Mouse (Mus musculus) midbrain, postnatal 0 days (tissue): Measurements from ENCODE around the gene Ppfibp2. TPM values are rescaled to one million over a fixed set of nuclear protein-coding genes. Genes with fewer than 3 reads are reported as not detected.

Source experiments
- ATAC-seq: fragments of 200-750 bp; cut with Nextera tagmentation; 2 replicates; pipeline ENCODE4 v1.8.0; 2017; ENCODE audit warnings: moderate number of reproducible peaks, mild to moderate bottlenecking, moderate TSS enrichment, moderate library complexity; ENCODE audit not compliant: low FRiP score
- DNase-seq: peaks from one replicate; pipeline ENCODE4 v3.0.0-alpha.2; 2015; ENCODE audit warnings: low spot score
- H3K27ac ChIP-seq: fragments of 300-500 bp; sonication (generic); 2 replicates; pipeline ENCODE4 v1.5.1; 2014; ENCODE audit warnings: low read depth, mild to moderate bottlenecking, low read length, mixed read lengths
- H3K27me3 ChIP-seq: fragments of 300-500 bp; sonication (generic); 2 replicates; pipeline ENCODE4 v1.6.1; 2014; ENCODE audit warnings: low read length, control low read depth, mixed read lengths; ENCODE audit not compliant: insufficient read depth
- H3K36me3 ChIP-seq: fragments of 300-500 bp; sonication (generic); 2 replicates; pipeline ENCODE4 v1.6.1; 2014; ENCODE audit warnings: low read length, control low read depth, mixed read lengths; ENCODE audit not compliant: insufficient read depth
- H3K4me1 ChIP-seq: fragments of 300-500 bp; sonication (generic); 2 replicates; pipeline ENCODE4 v1.6.1; 2014; ENCODE audit warnings: mild to moderate bottlenecking, control low read depth, antibody characterized with exemption, low read length, mixed read lengths; ENCODE audit not compliant: insufficient read depth
- H3K4me2 ChIP-seq: fragments of 300-500 bp; sonication (generic); 2 replicates; pipeline ENCODE4 v1.6.1; 2014; ENCODE audit warnings: low read depth, mild to moderate bottlenecking, low read length, mixed read lengths; ENCODE audit not compliant: poor library complexity, severe bottlenecking
- H3K4me3 ChIP-seq: fragments of 300-500 bp; sonication (generic); 2 replicates; pipeline ENCODE4 v1.5.1; 2014; ENCODE audit warnings: low read depth, mild to moderate bottlenecking, low read length, moderate library complexity
- H3K9ac ChIP-seq: fragments of 300-500 bp; sonication (generic); replicated peaks from 2 replicates; pipeline ENCODE4 v1.6.1; 2014; ENCODE audit warnings: mild to moderate bottlenecking, low read length, moderate library complexity, mixed read lengths; ENCODE audit not compliant: poor library complexity, severe bottlenecking
- H3K9me3 ChIP-seq: fragments of 300-500 bp; sonication (generic); 2 replicates; pipeline ENCODE4 v1.6.1; 2016; ENCODE audit warnings: low read length, control low read depth
- CTCF ChIP-seq: IDR thresholded peaks from 2 replicates; pipeline ENCODE4 v1.5.1; 2016; ENCODE audit warnings: antibody characterized with exemption, mild to moderate bottlenecking
- WGBS: fragments of 180-500 bp; shearing (Covaris S2); extraction: QIAGEN DNeasy Blood & Tissue Kit; methylation state at CpG from one replicate; pipeline ENCODE4 v1.1.7; 2014; 5-methylcytosine and 5-hydroxymethylcytosine counted together
- polyA plus RNA-seq: library from polyadenylated mRNA; unstranded; fragments of >200 nt; fragmentation: Nextera tagmentation; extraction: Ambion mirVana; gene quantifications from 2 replicates; pipeline ENCODE4 v1.2.1, GENCODE M21; 2015
- total RNA-seq: library from RNA; depleted of rRNA; stranded (reverse); fragments of >200 nt; gene quantifications from 2 replicates; pipeline ENCODE4 v1.2.3, GENCODE M21; 2014

The Ppfibp2 gene
- total and polyA plus RNA-seq, 2 experiments from 2014 or later: 1.2 to 2.6 TPM

DNA sequence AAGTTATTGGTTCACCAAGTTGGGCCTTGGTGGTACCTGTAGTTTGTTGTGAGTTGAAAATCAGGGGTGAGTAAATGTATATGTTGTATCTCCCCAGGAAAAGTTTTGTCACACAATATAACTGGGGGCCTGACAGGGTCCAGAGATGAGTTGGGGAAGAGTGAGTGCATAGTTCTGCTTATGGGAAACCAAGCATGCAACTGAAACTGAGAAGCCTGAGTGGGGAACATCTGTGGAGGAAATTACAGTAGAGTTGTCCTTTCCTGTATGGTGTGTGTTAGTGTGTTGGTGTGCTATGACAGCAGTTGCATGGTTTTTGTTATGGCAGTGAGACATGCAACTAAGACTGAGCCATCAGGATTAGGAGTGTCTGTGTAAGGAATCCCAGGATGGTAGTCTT is 33.4 kb downstream of the Ppfibp2 start:
- DNase-seq: no peak
- no peak for TF ChIP-seq CTCF
- Histone ChIP-seq H3K4me3 (no peak overlapping the region), H3K27ac (no peak overlapping the region), H3K9ac (no peak overlapping the region), H3K4me2 (no peak overlapping the region), H3K9me3 (no peaks in the 10 kb centered on the region), H3K4me1 (no peaks in the 10 kb centered on the region), H3K36me3 (no peaks in the 10 kb centered on the region), H3K27me3 (no peaks in the 10 kb centered on the region)
- ATAC-seq: no peak

DNA sequence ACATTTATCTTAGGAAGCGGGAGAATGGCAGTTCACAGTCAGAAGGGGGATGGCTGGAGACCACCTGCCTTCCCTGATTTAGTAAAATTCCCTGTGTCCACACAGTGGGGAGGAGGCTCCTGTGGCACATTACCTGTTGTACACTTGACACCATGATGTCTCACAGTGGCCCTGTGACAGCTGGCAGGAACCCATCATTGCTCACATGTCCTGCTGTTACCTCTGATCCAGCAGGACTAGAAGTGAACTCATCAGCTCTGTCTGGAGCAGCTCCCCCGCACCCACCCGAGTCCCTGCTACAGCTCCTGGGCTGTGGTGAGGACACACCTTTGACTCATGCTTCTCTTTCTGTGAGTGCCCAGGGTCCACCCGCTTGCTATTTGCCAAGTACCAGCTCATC is 38.2 kb downstream of the Ppfibp2 start:
- no peak for TF ChIP-seq CTCF

DNA sequence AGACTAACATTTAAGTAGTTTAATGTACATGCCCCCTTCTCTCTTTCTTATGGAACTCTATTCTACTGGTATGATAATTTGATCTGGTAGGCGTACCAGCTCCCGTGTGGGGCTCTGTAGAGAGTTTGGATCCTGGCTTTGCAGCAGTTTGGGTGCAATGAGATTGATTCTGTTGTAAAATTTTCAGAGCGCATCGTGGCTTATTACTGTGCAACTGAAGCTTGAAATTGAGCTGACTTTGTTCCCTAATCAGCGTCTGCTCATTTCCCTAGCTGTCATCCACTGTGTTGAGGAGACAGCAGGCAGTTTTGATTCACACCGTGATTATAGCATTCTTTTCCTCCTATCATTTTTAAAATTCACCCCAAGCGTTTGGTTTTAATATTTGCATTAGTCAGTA is 42.4 kb downstream of the Ppfibp2 start:
- Histone ChIP-seq H3K4me2 (no peak overlapping the region), H3K9ac (no peak overlapping the region), H3K4me3 (no peak overlapping the region), H3K4me1 (0 out of 2 replicates have a peak, but pooled peaks cover 3% of the 10 kb centered on the region), H3K9me3 (no peaks in the 10 kb centered on the region), H3K27me3 (no peaks in the 10 kb centered on the region), H3K27ac (no peak overlapping the region), H3K36me3 (no peaks in the 10 kb centered on the region)
- TF ChIP-seq CTCF: no peak
- WGBS: 65% methylated on average over 7 of the region's 7 CpGs
- ATAC-seq (peak; percentile 20; the same call in 1 of the 2 replicates), DNase-seq (peak; percentile 33)

More for the DNA sequence above, 38.2 kb downstream of the Ppfibp2 start:
- 0 out of 2 replicates have a peak, but pooled peaks cover 3% of the 10 kb centered on the region for H3K4me1 ChIP-seq
- H3K27ac ChIP-seq: no peak overlapping the region
- H3K9me3 ChIP-seq: no peaks in the 10 kb centered on the region
- H3K27me3 ChIP-seq: no peaks in the 10 kb centered on the region
- no peak overlapping the region for H3K9ac ChIP-seq
- no peak overlapping the region for H3K4me2 ChIP-seq
- ATAC-seq: no peak
- H3K4me3 ChIP-seq: no peak overlapping the region
- no peak for DNase-seq
- 91% methylated on average over 4 of the region's 4 CpGs for WGBS
- H3K36me3 ChIP-seq: no peaks in the 10 kb centered on the region

DNA sequence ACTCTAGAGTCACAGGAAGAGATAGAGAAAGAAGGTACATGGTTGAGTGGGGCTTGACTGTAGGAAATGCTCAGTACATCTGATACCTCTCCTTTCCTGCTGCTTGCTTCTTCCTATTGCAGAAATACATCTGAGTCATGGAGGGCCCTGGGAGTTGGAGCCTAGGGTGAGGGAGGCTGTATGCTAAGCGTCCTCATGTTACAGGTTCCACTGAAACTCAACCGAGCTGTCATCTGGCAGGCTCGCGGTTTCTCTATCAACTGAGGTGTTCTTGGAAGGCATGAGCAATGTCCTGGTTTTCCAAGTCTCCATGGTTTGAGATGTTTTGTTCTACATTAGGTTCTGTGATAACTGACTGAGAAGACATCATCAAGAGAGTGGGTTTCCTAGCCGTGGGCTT is 43.0 kb downstream of the Ppfibp2 start:
- Histone ChIP-seq H3K9ac (no peak overlapping the region), H3K36me3 (no peaks in the 10 kb centered on the region), H3K4me2 (no peak overlapping the region), H3K27ac (no peak overlapping the region), H3K9me3 (no peaks in the 10 kb centered on the region), H3K4me1 (0 out of 2 replicates have a peak, but pooled peaks cover 3% of the 10 kb centered on the region), H3K4me3 (no peak overlapping the region), H3K27me3 (no peaks in the 10 kb centered on the region)
- DNase-seq (no peak), ATAC-seq (0 out of 2 replicates have a peak, but pooled peaks have one; percentile 20)
- WGBS: 92% methylated on average over 5 of the region's 5 CpGs
- TF ChIP-seq CTCF: no peak

DNA sequence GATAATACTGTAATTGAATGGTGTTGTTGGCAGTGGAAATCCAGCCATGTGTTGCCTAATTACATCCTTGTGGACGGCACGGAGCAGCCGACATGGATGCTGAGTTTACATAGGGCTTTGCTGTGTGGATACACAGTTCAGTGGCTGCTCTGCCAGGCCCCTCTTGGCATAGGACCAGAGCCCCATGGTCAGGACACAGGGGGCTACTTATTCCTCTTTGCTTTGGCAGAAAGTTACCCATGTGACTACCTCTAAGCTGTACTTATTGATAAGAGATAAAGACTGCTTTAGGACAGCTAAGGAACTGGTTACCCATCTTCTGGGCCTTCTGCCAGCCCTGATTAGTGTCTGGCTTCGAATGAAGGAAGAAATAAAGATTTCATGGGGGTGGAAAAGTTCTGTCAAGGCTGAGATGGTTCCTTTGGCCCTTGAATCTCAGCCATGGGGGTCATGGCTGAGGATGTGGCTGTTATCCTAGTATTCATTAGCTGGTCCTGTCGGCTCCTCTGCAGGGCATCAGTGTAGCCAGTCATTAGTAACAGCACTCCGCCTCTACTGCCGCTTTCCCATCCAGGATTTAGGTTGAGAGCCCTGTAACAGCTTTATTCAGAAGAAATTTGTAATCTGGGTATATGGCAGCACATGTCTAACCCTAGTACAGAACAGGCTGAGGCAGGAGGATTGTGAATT is 47.7 kb downstream of the Ppfibp2 start:
- 67% methylated on average over 7 of the region's 7 CpGs for WGBS
- Histone ChIP-seq H3K36me3 (no peaks in the 10 kb centered on the region), H3K4me1 (no peaks in the 10 kb centered on the region), H3K4me3 (no peak overlapping the region), H3K9me3 (no peaks in the 10 kb centered on the region), H3K4me2 (no peak overlapping the region), H3K27me3 (no peaks in the 10 kb centered on the region), H3K9ac (no peak overlapping the region), H3K27ac (no peak overlapping the region)
- no peak for TF ChIP-seq CTCF
- ATAC-seq: peak; percentile 72
- peak; percentile 75 for DNase-seq

DNA sequence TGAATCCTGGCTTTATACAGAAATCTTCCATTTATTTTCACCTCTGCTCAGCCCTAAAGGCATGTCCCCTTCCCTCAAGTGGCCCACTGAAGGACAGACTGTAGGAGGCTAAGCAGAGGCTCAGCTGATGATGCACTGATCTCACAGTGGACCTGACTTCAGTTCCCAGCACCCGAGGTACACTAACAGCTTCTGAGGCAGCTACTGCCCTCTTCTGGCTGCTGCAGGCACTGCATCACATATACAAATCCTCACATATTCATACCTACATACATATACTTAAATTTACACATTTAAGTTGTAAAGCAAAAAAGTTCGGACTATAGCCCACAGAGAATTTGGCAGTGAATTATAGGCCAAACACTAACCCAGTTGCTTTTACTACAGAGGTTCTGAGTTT is 50.0 kb downstream of the Ppfibp2 start:
- WGBS: 88% methylated on average over 2 of the region's 2 CpGs
- DNase-seq (no peak), ATAC-seq (no peak)
- Histone ChIP-seq H3K9ac (no peak overlapping the region), H3K4me3 (no peak overlapping the region), H3K9me3 (no peaks in the 10 kb centered on the region), H3K36me3 (no peaks in the 10 kb centered on the region), H3K27me3 (no peaks in the 10 kb centered on the region), H3K4me1 (no peaks in the 10 kb centered on the region), H3K4me2 (no peak overlapping the region), H3K27ac (no peak overlapping the region)
- peak; percentile 22; the same call in 1 of the 2 replicates for TF ChIP-seq CTCF
